Mouse (Mus musculus) hindbrain, embryonic 10.5 days (tissue): ENCODE data around the gene Wt1. TPM values are rescaled to one million over a fixed set of nuclear protein-coding genes. Genes with fewer than 3 reads are reported as not detected.

ENCODE experiments used
- DNase-seq: peaks from one replicate; pipeline ENCODE4 v3.0.0-alpha.2; 2017; ENCODE audit warnings: low spot score
- H3K27ac ChIP-seq: fragments of 300-500 bp; sonication (generic); 2 replicates; pipeline ENCODE4 v1.5.1; 2016; ENCODE audit warnings: mild to moderate bottlenecking, moderate library complexity
- H3K27me3 ChIP-seq: fragments of 300-500 bp; sonication (generic); 2 replicates; pipeline ENCODE4 v1.6.1; 2016; ENCODE audit warnings: mild to moderate bottlenecking; ENCODE audit not compliant: poor library complexity, insufficient read depth, severe bottlenecking
- H3K36me3 ChIP-seq: fragments of 300-500 bp; sonication (generic); 2 replicates; pipeline ENCODE4 v1.6.1; 2016; ENCODE audit warnings: mild to moderate bottlenecking, moderate library complexity
- H3K4me1 ChIP-seq: fragments of 300-500 bp; sonication (generic); replicated peaks from 2 replicates; pipeline ENCODE4 v1.6.1; 2016; ENCODE audit warnings: mild to moderate bottlenecking
- H3K4me3 ChIP-seq: fragments of 300-500 bp; sonication (generic); 2 replicates; pipeline ENCODE4 v1.5.1; 2016; ENCODE audit warnings: mild to moderate bottlenecking, moderate library complexity
- H3K9me3 ChIP-seq: fragments of 300-500 bp; sonication (generic); 2 replicates; pipeline ENCODE4 v1.6.1; 2016; ENCODE audit warnings: mild to moderate bottlenecking, moderate library complexity
- WGBS: fragments of 180-500 bp; shearing (Covaris S2); methylation state at CpG from one replicate; pipeline ENCODE4 v1.1.7; 2016; 5-methylcytosine and 5-hydroxymethylcytosine counted together
- polyA plus RNA-seq: library from polyadenylated mRNA; unstranded; fragments of >200 nt; fragmentation: Nextera tagmentation; extraction: Ambion mirVana; gene quantifications from 2 replicates; pipeline ENCODE4 v1.2.1, GENCODE M21; 2016

The Wt1 gene
- polyA plus RNA-seq, 1 experiment from 2014 or later = 0.12 TPM

DNA sequence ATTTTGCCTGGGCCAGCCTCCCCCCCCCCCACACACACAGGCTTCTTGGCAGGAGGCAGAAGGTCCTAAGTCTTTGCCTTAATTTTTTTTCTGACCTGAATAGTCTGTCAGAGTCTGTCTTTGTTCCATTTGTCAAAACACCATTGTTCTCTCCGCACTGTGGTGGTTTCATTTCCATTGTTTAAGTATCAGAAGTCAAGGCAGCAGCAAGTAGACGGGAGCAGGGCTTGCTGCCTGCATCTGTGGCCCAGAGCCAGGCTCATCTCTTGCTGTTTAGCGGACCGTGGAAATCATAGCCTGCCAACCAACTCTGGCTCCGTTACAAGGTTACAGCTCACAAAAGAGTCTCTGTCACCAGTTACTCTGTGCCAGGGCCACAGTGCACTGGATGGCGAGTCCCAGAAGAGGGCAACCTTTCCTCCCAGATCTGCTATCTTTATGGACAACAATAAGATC lies 17.6 kb upstream of the Wt1 start:
- Histone ChIP-seq H3K4me1 (peaks cover 14% of the 10 kb centered on the region; the same call in 1 of the 2 replicates), H3K27ac (no peak overlapping the region), H3K36me3 (no peaks in the 10 kb centered on the region), H3K27me3 (peaks cover 36% of the 10 kb centered on the region), H3K9me3 (no peaks in the 10 kb centered on the region), H3K4me3 (no peak overlapping the region)
- peak; percentile 67 for DNase-seq
- WGBS = 13% methylated on average over 6 of the region's 6 CpGs

DNA sequence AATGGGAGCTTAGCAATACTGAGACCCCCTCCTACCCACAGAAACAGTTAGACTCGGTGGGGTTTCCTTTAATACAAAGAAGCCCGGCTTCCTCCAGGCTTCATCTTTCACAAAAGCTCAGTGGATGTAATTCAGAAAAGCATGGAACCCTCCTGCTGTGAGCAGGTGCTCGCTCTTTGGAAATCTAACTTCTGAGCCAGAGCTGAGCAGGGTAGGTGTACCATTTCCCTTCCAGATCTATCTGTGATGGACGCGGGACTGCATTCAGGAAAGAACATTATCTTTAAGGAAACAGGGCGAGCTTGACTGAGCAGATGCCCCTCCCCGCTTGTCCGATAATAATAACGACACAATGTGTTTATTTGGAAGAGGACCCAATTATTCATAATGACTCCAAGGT lies 12.3 kb upstream of the Wt1 start:
- Histone ChIP-seq H3K36me3 (no peaks in the 10 kb centered on the region), H3K27me3 (peaks cover 86% of the 10 kb centered on the region), H3K4me3 (no peak overlapping the region), H3K9me3 (no peaks in the 10 kb centered on the region), H3K27ac (no peak overlapping the region), H3K4me1 (peaks cover 11% of the 10 kb centered on the region; the same call in 1 of the 2 replicates)
- no peak for DNase-seq
- WGBS = 15% methylated on average over 9 of the region's 9 CpGs

DNA sequence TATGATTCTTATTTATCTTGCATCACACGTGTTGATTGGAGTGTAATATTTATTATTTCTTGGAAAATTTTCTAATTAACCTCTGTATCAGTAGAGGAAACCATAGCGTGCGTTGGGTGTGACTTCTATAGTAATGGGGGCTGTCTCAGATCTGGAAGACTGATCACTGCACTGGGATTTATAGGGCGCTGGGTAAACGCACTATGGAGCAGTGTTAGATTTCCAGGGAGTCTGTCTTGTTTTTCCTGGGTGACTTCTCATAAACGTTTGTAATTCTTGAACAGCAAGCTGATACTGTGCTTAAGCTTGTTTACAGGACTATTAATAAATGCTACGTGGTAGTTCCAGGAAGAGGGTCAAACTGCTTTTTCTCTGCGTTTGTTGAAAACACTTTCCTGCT lies 8.7 kb upstream of the Wt1 start:
- H3K4me1 ChIP-seq = peaks cover 8% of the 10 kb centered on the region
- H3K27ac ChIP-seq = no peak overlapping the region
- no peaks in the 10 kb centered on the region for H3K9me3 ChIP-seq
- 76% methylated on average over 8 of the region's 8 CpGs for WGBS
- H3K27me3 ChIP-seq = peaks cover 97% of the 10 kb centered on the region
- H3K36me3 ChIP-seq = no peaks in the 10 kb centered on the region
- no peak overlapping the region for H3K4me3 ChIP-seq
- DNase-seq = no peak

DNA sequence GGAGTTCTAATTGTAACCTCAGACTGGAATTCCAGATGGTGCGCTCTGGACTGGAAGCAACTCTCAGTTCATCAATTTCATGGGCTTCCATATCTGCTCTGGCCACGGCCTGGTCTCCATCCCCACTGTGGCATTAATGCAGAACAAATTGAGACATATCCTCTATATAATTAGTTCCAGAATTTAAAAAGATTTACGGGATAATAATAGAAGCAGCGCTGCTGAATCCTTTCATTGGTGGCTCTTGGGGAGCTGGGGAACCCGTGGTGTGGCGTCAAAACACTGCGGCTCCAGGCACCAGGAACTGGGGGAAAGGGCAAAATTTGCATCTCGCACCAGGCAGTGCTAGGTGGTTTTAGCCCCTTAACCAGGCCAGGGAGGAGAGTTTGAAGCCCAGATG lies 4.1 kb upstream of the Wt1 start:
- Histone ChIP-seq H3K36me3 (no peaks in the 10 kb centered on the region), H3K4me3 (no peak overlapping the region), H3K9me3 (no peaks in the 10 kb centered on the region), H3K4me1 (peaks cover 18% of the 10 kb centered on the region), H3K27ac (no peak overlapping the region), H3K27me3 (peaks cover 100% of the 10 kb centered on the region)
- peak; percentile 43 for DNase-seq
- WGBS = 2% methylated on average over 8 of the region's 8 CpGs

DNA sequence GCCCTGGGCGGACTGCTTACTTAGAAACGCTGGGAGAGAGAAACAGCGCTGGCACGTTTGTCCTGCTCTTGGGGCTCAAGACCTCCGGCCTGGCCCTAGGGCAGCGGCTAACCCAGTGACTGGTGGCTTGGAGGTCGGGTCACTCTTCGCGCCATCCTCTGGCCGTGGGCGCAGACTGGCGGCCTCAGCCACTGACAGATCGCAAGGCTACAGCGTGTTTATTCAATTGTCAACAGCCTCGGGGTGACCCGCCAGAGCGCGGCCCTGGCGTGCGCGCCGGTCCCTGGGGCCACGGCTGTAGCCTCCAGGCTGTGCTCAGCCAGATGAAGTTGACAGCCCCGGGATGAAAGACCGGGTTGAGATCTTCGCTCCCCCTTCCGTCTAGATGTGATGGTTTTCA lies 3.4 kb upstream of the Wt1 start:
- peaks cover 25% of the 10 kb centered on the region for H3K4me1 ChIP-seq
- H3K9me3 ChIP-seq = no peaks in the 10 kb centered on the region
- H3K27me3 ChIP-seq = peaks cover 100% of the 10 kb centered on the region
- peak; percentile 68 for DNase-seq
- H3K27ac ChIP-seq = no peak overlapping the region
- no peaks in the 10 kb centered on the region for H3K36me3 ChIP-seq
- WGBS = under 1% methylated on average over 27 of the region's 27 CpGs
- H3K4me3 ChIP-seq = peak overlapping the region; percentile 14; the same call in 1 of the 2 replicates

DNA sequence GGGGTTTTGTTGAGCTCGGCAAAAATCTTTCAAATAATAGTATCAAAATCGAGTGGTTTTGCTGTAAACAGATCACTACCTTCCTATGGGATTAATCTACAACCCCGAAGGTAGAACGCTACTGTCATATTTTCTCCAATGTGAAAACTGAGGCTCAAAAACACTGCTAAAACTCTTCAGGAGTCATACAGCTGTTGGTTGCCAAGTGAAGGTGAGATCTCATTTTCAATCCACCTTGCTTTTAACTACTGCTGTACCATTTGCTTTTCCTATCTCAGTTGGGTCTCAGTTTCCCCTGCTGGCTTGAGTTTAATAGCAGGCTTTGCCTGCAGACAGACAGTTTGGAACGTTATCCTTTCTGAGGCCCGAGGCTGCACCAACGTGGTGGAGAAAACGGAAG lies 2.9 kb upstream of the Wt1 start:
- DNase-seq = no peak
- 2% methylated on average over 8 of the region's 8 CpGs for WGBS
- Histone ChIP-seq H3K27ac (no peak overlapping the region), H3K4me1 (peaks cover 25% of the 10 kb centered on the region), H3K4me3 (no peak overlapping the region), H3K27me3 (peaks cover 100% of the 10 kb centered on the region), H3K36me3 (no peaks in the 10 kb centered on the region), H3K9me3 (no peaks in the 10 kb centered on the region)

DNA sequence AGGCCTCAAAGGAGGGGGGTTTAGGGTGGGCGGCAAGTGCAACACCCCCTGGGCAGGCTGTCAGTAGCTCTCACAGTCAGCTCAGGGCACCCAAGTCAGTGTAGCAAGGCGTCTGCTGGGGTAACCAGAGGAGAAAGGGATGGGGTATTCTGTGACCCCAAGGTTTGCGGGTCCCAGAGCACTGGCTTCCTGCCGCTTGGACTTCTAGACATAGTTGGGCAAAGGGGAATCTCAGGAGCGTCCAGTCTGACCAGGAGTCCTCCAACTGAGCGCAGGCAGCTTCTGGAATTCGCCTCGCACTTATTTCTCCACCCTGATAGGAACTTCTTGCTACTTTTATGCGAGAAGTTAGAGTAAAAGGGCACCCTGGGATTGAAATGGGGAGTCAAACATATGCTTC lies 2.4 kb upstream of the Wt1 start:
- Histone ChIP-seq H3K27me3 (peaks cover 100% of the 10 kb centered on the region), H3K4me3 (no peak overlapping the region), H3K9me3 (no peaks in the 10 kb centered on the region), H3K27ac (no peak overlapping the region), H3K4me1 (peaks cover 25% of the 10 kb centered on the region), H3K36me3 (no peaks in the 10 kb centered on the region)
- under 1% methylated on average over 9 of the region's 9 CpGs for whole genome bisulfite sequencing
- peak; percentile 44 for DNase-seq

DNA sequence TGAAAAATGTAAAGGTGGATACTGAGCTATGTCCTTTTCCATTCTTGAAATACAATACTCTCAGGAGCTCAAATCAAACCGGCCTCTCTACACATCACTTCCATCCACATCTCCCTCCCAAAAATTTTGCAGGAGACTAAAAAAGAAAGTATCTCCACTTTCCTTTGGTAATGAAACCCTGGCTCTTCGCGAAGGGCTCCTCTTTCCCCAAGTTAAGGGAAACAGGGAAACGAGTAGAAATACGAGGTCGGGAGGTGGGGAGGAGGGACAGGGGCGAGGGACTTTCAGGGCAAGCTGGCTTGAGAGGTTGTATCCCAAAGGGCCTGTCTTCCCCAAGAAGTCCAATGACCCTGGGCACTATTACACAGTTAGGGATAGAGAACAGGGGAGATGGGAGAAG lies 1.9 kb upstream of the Wt1 start:
- Histone ChIP-seq H3K9me3 (no peaks in the 10 kb centered on the region), H3K4me1 (peaks cover 25% of the 10 kb centered on the region), H3K27me3 (peaks cover 100% of the 10 kb centered on the region), H3K27ac (no peak overlapping the region), H3K36me3 (no peaks in the 10 kb centered on the region), H3K4me3 (no peak overlapping the region)
- 0% methylated on average over 7 of the region's 7 CpGs for WGBS
- DNase-seq = peak; percentile 26

DNA sequence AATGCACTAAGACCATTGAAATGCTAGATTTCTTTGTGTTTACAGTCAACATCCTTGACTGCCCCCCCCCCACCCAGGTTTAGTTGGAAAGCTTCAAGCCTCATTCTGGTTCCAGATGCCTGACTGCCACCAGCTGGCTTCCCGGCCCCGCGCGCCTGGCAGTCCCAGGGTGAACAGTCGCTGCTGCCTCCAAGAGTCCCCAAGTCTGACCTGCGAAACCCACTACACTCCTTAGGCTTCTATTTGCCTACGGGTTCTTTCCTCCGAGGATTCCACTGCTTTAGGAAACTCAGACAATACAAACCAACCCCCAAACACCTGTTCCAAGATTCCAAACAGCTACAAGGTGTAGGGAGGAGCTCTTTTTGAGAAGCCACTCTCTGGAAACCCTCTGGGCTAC lies 1.1 kb upstream of the Wt1 start:
- peaks cover 100% of the 10 kb centered on the region for H3K27me3 ChIP-seq
- H3K4me1 ChIP-seq = peaks cover 25% of the 10 kb centered on the region
- peak; percentile 47 for DNase-seq
- WGBS = 2% methylated on average over 8 of the region's 8 CpGs
- H3K36me3 ChIP-seq = no peaks in the 10 kb centered on the region
- no peak overlapping the region for H3K27ac ChIP-seq
- H3K9me3 ChIP-seq = no peaks in the 10 kb centered on the region
- H3K4me3 ChIP-seq = no peak overlapping the region

DNA sequence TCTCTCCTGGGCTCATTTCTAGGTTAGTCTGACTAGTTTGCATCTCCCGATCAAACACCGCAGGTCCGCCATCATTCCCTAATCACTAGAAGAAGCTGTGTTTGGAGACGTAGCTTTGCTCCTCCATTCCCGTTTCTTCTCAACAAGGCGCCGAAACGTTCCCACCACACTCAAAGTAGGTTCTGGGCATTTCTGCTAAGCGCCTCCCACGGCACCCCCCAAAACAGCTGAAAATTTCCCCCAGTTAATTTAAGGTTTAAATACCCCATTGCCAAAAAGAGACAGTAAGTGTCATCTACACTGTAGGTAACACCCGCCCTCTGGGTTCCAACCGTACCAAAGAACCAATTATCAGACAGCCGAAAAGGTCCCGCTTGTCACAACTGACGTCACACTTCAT lies 688 bp upstream of the Wt1 start:
- H3K9me3 ChIP-seq = no peaks in the 10 kb centered on the region
- peaks cover 100% of the 10 kb centered on the region for H3K27me3 ChIP-seq
- H3K4me1 ChIP-seq = peaks cover 28% of the 10 kb centered on the region
- H3K36me3 ChIP-seq = no peaks in the 10 kb centered on the region
- H3K27ac ChIP-seq = no peak overlapping the region
- 2% methylated on average over 15 of the region's 15 CpGs for WGBS
- no peak overlapping the region for H3K4me3 ChIP-seq
- DNase-seq = peak; percentile 47

DNA sequence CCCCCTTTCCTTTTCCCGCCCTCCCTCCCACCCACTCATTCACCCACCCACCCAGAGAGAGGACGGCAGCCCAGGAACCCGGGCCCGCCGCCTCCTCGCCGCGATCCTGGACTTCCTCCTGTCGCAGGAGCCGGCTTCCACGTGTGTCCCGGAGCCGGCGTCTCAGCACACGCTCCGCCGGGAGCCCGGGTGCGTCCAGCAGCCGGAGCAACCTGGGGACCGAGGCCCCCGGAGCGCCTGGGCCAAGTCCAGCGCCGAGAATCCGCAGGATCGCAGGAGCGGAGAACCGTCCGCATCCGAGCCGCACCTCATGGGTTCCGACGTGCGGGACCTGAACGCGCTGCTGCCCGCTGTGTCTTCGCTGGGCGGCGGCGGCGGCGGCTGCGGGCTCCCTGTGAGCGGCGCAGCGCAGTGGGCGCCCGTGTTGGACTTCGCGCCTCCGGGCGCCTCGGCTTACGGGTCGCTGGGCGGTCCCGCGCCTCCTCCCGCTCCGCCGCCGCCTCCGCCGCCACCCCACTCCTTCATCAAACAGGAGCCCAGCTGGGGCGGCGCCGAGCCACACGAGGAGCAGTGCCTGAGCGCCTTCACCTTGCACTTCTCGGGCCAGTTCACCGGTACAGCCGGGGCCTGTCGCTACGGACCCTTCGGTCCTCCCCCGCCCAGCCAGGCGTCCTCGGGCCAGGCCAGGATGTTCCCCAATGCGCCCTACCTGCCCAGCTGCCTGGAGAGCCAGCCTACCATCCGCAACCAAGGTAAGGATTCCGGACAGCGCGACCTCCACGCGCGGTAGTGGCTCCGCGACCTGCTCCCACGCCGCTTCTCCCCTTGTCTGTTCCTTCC lies 582 bp downstream of the Wt1 start:
- Histone ChIP-seq H3K36me3 (no peaks in the 10 kb centered on the region), H3K4me1 (peaks cover 31% of the 10 kb centered on the region), H3K27ac (no peak overlapping the region), H3K9me3 (no peaks in the 10 kb centered on the region), H3K27me3 (peaks cover 100% of the 10 kb centered on the region), H3K4me3 (peak overlapping the region; percentile 36)
- WGBS = under 1% methylated on average over 92 of the region's 92 CpGs
- DNase-seq = peak; percentile 64

DNA sequence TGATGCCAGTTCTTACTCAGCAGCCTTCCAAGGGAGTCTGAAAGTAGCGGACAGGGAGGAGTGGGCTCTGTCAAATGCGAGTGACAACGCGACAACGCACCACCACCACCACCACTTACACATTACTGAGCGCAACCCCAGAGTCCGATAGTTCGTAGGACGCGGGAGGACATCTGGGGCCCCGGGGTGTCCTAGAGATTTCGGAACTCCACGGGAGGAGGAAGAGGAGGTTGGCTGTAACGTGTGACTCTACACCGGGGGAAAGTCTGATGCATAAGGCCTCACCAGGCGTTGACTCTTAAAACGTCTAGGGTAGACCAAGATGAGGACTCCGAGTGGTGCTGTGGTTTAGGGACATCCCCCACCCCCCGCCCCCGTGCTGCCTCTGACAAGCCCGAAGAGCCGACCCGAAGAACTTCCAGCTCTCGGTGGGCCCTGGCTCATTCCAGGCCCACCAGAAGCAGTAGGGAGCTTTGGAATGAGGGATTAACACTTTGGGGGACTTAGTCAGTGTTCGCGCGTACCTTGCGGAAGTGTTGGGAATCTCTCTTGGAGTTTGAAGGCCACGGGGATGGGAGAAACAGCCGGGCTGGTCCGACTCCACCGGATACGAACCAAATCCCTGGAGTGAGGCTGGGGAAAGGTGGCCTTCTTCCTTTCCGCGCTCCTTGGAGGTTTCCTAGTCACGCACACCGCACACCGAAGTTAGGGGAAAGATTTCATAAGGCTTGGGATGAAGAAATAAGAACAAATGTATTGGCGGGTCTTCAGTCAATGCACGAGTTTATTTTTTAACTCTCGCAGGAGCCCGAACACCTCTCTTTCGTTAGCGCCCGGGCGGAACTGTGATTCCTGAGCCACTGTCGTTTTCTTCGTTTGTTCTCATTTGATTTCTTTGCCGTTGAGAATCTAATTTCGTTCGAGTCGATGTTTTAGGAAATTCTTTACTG lies 1.5 kb downstream of the Wt1 start:
- 1% methylated on average over 52 of the region's 52 CpGs for WGBS
- peak; percentile 64 for DNase-seq
- H3K27ac ChIP-seq = no peak overlapping the region
- no peaks in the 10 kb centered on the region for H3K9me3 ChIP-seq
- H3K4me1 ChIP-seq = peaks cover 29% of the 10 kb centered on the region
- no peaks in the 10 kb centered on the region for H3K36me3 ChIP-seq
- H3K4me3 ChIP-seq = peak overlapping the region; percentile 36; the same call in 1 of the 2 replicates
- peaks cover 100% of the 10 kb centered on the region for H3K27me3 ChIP-seq

DNA sequence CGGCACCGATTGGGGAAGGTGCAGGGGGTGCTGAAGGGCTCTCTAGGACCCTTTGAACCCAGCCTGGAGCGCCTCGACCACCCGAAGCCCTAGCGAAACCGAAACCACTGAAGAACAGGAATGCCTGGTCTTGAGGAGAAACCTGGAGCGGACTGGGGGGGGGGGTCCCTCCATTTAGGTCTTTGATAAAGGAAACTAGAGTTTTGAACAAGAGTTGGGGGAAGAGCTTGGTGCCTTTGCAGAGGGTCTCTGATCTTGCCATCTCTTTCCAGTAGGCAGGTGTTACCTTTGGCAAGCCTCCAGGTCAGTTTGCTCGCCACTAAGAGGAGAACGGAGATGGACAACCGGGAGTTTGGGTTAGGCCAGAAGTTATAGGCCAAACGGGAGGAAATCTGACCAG lies 2.2 kb downstream of the Wt1 start:
- Histone ChIP-seq H3K27me3 (peaks cover 100% of the 10 kb centered on the region), H3K36me3 (no peaks in the 10 kb centered on the region), H3K27ac (no peak overlapping the region), H3K4me1 (peaks cover 25% of the 10 kb centered on the region), H3K9me3 (no peaks in the 10 kb centered on the region), H3K4me3 (no peak overlapping the region)
- DNase-seq = peak; percentile 39
- WGBS = 2% methylated on average over 12 of the region's 12 CpGs
